Mouse (Mus musculus): ENCODE measurements around the gene Abi3bp. TPM values are rescaled to one million over a fixed set of nuclear protein-coding genes. Genes with fewer than 3 reads are reported as not detected.

Abi3bp gene
- polyA plus RNA-seq (2015; fragmentation: Nextera tagmentation; extraction: Ambion mirVana) = 0.22 and 0.29 TPM in 2 replicates

DNA sequence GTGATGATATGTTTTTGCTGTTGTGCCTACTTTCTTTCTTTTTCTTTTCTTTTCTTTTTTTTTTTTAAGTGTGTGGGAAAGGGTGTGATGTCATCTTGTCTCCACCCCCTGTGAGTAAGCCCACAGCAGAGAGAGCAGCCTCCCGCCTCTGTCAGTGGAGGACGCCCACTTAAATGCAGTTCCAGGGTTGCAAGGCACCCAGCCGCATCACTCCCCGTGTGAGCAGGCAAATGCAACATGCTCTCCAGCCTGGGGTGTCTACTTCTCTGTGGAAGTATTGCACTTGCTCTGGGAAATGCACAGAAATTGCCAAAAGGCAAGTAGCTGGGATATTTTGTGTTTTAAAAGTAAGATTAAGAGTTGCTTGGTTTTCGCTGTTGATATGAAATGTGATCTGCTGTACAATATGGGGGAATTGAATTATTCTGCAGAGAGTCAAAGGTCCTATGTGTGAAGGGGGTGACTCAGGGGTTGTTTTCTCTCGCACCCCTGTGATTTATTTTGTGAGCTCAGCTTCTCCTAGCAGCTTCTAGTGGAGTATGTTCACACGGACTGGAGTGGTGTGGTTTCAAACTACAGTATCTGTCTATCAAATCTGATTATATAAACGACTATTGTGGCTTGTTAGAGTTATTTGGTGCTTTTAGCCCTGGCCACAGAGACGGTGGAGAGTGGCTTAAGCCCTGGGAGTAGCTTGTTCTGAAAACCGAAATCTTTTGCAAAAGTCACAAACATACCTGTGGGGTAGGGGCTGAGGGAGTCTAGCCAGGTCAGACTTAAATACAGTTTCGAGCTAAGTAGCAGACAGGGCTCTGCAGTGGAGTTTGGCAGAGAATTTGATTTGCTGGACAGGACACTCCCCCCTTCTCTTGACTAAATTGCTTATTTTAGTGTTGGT, at the start of gene Abi3bp:
Gene Abi3bp, plus strand, starts transcription at position 202 of the 898 bp plus-strand sequence.
- H3K9me3 ChIP-seq (replicated peaks; ENCODE audit: control insufficient read depth, low read length, poor library complexity, severe bottlenecking) = no peaks in the 10 kb centered on the region
- H3K27ac ChIP-seq (ENCODE audit: low read length) = no peak within 1 kb of the TSS
- H3K4me2 ChIP-seq (ENCODE audit: low read length) = no peak within 1 kb of the TSS
- no peaks in the 10 kb centered on the region for H3K36me3 ChIP-seq (ENCODE audit: control insufficient read depth, insufficient read depth, low read length)
- H3K27me3 ChIP-seq (ENCODE audit: control insufficient read depth, insufficient read depth, low read depth, low read length) = no peaks in the 10 kb centered on the region
- no peaks in the 10 kb centered on the region for H3K4me1 ChIP-seq (ENCODE audit: control insufficient read depth, insufficient read depth, low read length)
- H3K4me3 ChIP-seq (ENCODE audit: low read depth, low read length) = no peak within 1 kb of the TSS
- no peak for ATAC-seq
- H3K9ac ChIP-seq (ENCODE audit: low read depth, low read length) = no peak within 1 kb of the TSS
- 67% methylated on average over 11 of the region's 11 CpGs for WGBS

DNA sequence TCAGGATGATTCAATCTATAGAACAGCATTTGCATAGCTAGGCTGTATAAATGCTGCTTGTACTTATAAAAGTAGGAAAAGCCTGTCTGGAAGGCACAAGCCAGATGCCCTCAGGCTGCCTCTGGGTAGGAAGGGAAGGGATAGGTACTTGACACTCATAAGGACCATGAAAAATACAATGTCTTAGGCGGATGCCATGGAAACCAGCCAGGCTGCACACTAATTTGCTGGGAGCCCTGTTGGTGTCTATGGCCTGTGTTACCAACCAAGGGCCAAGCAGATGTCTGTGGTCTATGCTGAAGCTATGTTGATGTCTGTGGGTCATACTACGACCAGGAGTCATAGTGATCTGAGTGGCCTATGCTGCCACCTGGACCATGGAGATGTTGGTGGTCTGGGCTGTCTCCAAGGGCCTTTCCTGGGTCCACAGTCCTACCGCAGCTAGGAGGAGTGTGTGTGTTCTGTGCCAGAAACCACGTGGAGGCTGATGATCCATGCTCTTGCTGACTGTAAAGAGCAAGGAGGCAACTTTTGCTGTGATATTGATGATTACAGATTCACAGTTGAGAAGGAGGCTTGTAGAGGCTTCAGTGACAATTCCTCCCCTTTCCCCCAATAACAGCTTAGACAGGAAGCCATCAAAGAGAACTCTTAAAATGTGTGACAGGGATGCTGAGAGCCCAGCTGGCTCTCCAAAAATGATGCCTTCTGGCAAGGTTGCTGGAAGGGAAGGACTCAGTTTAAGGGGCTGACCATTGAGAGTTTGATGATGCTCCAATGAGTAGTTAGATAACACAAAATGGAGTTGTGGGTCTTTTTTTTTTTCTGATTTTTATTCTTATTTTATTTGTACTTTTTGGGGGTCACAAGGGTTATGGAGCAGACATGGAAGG, 42.1 kb upstream of the Abi3bp start:
- 70% methylated on average over 4 of the region's 4 CpGs for WGBS
- 0 out of 2 replicates have a peak, but pooled peaks have one; percentile 54 for ATAC-seq
- Histone ChIP-seq H3K4me1 (ENCODE audit: control insufficient read depth, insufficient read depth, low read length) (no peaks in the 10 kb centered on the region), H3K4me3 (ENCODE audit: low read depth, low read length) (no peak overlapping the region), H3K27me3 (ENCODE audit: control insufficient read depth, insufficient read depth, low read depth, low read length) (no peaks in the 10 kb centered on the region), H3K4me2 (ENCODE audit: low read length) (no peak overlapping the region), H3K9me3 (replicated peaks; ENCODE audit: control insufficient read depth, low read length, poor library complexity, severe bottlenecking) (no peaks in the 10 kb centered on the region), H3K27ac (ENCODE audit: low read length) (no peak overlapping the region), H3K9ac (ENCODE audit: low read depth, low read length) (no peak overlapping the region), H3K36me3 (ENCODE audit: control insufficient read depth, insufficient read depth, low read length) (no peaks in the 10 kb centered on the region)

DNA sequence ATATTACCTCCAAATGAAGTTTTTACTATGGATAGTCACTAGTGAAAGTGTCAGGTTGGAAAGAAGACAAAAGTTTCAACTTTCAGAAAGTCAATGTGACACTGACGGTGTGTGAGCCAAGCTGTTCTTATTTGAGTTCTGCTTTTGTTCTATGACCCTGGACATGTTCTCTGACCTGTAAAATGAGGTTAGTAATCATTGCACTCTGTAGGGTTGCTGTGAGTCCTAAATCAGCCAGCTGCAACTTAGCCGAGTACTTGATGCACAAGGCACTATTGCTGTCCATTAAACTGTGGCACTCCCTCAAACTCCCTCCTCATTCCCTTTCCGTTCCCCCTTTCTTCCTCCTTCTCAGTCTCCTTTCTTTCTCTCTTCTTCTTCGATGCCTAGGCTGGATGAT, 37.4 kb upstream of the Abi3bp start:
- H3K27ac ChIP-seq (ENCODE audit: low read length) = no peak overlapping the region
- 69% methylated on average over 4 of the region's 4 CpGs for WGBS
- H3K4me1 ChIP-seq (ENCODE audit: control insufficient read depth, insufficient read depth, low read length) = no peaks in the 10 kb centered on the region
- no peak overlapping the region for H3K9ac ChIP-seq (ENCODE audit: low read depth, low read length)
- H3K4me3 ChIP-seq (ENCODE audit: low read depth, low read length) = no peak overlapping the region
- no peak overlapping the region for H3K4me2 ChIP-seq (ENCODE audit: low read length)
- no peaks in the 10 kb centered on the region for H3K9me3 ChIP-seq (replicated peaks; ENCODE audit: control insufficient read depth, low read length, poor library complexity, severe bottlenecking)
- no peaks in the 10 kb centered on the region for H3K27me3 ChIP-seq (ENCODE audit: control insufficient read depth, insufficient read depth, low read depth, low read length)
- ATAC-seq = no peak
- no peaks in the 10 kb centered on the region for H3K36me3 ChIP-seq (ENCODE audit: control insufficient read depth, insufficient read depth, low read length)

DNA sequence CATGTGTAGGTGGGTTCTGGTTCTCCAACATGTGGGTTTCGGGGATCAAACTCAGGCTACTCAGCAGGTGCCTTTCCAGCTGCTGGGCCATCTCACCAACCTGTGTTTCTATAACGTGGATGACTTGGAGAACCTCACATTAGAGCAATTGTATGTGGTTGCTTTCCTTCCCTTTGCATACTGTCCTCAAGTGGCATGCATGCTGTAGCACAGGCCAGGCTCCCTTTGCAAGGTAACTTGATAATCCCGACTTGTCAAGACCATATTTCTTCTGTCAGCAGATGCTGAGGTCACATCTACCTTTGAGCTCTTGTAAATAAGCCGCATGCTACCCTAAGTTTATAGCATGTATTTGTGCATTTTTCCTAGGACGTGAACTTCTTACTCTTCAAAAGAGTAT, 36.6 kb upstream of the Abi3bp start:
- no peak for ATAC-seq
- Histone ChIP-seq H3K4me3 (ENCODE audit: low read depth, low read length) (no peak overlapping the region), H3K27ac (ENCODE audit: low read length) (no peak overlapping the region), H3K4me1 (ENCODE audit: control insufficient read depth, insufficient read depth, low read length) (no peaks in the 10 kb centered on the region), H3K4me2 (ENCODE audit: low read length) (no peak overlapping the region), H3K27me3 (ENCODE audit: control insufficient read depth, insufficient read depth, low read depth, low read length) (no peaks in the 10 kb centered on the region), H3K9ac (ENCODE audit: low read depth, low read length) (no peak overlapping the region), H3K36me3 (ENCODE audit: control insufficient read depth, insufficient read depth, low read length) (no peaks in the 10 kb centered on the region), H3K9me3 (replicated peaks; ENCODE audit: control insufficient read depth, low read length, poor library complexity, severe bottlenecking) (no peaks in the 10 kb centered on the region)
- WGBS = 88% methylated on average over 5 of the region's 5 CpGs

DNA sequence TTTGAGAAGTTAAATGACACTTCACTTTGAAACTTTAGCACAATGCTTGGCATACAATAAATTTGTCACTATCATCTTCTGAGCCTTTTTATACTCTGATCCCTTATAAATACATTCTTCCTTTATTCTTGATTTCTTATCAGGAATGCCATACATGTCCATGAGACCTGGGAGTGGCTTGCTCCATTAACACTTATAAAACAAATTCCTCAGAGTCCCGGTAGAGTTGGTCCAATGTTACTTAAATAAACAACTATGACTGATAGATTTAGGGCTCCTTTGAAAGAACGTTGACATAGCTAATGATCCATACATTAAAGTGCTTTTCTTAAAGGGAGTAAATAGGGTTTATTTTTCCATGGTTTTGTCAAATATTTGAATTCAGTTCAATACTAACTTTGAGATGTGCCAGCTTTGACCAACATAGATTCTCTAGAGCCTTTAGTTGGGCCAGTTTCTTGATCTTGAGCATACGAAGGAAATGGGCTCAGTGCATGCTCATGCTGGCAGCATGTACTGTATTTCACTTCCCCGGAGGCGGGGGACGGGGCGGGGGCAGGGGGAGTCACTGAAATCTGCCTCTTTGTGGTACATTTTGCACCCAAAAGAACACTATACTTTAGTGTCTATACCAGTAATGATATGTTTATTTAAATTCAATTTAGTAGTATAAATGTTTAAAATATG, 35.9 kb upstream of the Abi3bp start:
- no peaks in the 10 kb centered on the region for H3K36me3 ChIP-seq (ENCODE audit: control insufficient read depth, insufficient read depth, low read length)
- H3K4me3 ChIP-seq (ENCODE audit: low read depth, low read length) = no peak overlapping the region
- no peak overlapping the region for H3K9ac ChIP-seq (ENCODE audit: low read depth, low read length)
- no peaks in the 10 kb centered on the region for H3K4me1 ChIP-seq (ENCODE audit: control insufficient read depth, insufficient read depth, low read length)
- H3K4me2 ChIP-seq (ENCODE audit: low read length) = no peak overlapping the region
- no peaks in the 10 kb centered on the region for H3K9me3 ChIP-seq (replicated peaks; ENCODE audit: control insufficient read depth, low read length, poor library complexity, severe bottlenecking)
- no peak overlapping the region for H3K27ac ChIP-seq (ENCODE audit: low read length)
- WGBS = 90% methylated on average over 7 of the region's 7 CpGs
- ATAC-seq = no peak
- H3K27me3 ChIP-seq (ENCODE audit: control insufficient read depth, insufficient read depth, low read depth, low read length) = no peaks in the 10 kb centered on the region

DNA sequence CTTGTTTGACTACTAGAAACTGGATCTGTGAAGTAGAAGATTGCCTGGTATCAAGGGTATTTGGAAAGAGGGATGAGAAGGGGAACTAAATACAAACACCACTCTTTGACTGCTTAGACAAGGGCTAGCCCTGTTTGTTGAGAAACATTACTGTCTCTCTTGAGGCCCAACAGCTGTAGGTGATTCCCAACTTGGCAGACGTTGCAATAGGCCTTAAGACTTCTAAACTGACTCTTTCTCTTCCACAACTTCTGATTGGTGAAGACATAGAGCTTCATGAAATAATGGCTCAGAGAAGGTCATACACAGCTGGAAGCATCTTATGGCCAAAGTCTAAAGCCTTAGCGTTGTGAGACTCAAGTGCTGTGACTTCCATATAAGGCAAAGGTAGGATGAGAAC, 26.2 kb upstream of the Abi3bp start:
- 84% methylated on average over 2 of the region's 2 CpGs for WGBS
- H3K4me3 ChIP-seq (ENCODE audit: low read depth, low read length) = no peak overlapping the region
- no peaks in the 10 kb centered on the region for H3K4me1 ChIP-seq (ENCODE audit: control insufficient read depth, insufficient read depth, low read length)
- H3K36me3 ChIP-seq (ENCODE audit: control insufficient read depth, insufficient read depth, low read length) = no peaks in the 10 kb centered on the region
- no peak overlapping the region for H3K9ac ChIP-seq (ENCODE audit: low read depth, low read length)
- H3K4me2 ChIP-seq (ENCODE audit: low read length) = no peak overlapping the region
- ATAC-seq = no peak
- no peaks in the 10 kb centered on the region for H3K9me3 ChIP-seq (replicated peaks; ENCODE audit: control insufficient read depth, low read length, poor library complexity, severe bottlenecking)
- no peak overlapping the region for H3K27ac ChIP-seq (ENCODE audit: low read length)
- H3K27me3 ChIP-seq (ENCODE audit: control insufficient read depth, insufficient read depth, low read depth, low read length) = no peaks in the 10 kb centered on the region

DNA sequence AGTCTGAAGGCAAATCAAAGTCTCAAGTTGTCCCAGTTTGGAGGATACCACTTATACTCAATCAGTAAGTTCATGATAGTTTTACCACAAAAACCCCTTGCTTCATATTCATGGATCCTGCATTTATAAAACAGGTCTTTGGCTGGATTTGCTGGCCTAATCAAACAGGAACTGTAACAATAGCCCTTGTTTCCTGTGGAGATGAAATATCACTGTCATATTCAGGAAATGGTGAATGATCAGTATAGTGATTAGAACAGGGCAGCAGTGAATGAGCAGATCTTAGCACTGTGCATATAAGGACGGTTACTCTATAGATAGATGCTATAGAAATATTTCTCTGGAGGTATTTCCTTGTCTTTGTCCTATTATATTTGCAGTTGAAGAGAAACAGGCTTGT, 25.8 kb upstream of the Abi3bp start:
- H3K9me3 ChIP-seq (replicated peaks; ENCODE audit: control insufficient read depth, low read length, poor library complexity, severe bottlenecking) = no peaks in the 10 kb centered on the region
- no peak overlapping the region for H3K27ac ChIP-seq (ENCODE audit: low read length)
- 79% methylated on average over 1 of the region's 1 CpGs for WGBS
- H3K4me1 ChIP-seq (ENCODE audit: control insufficient read depth, insufficient read depth, low read length) = no peaks in the 10 kb centered on the region
- H3K4me3 ChIP-seq (ENCODE audit: low read depth, low read length) = no peak overlapping the region
- no peaks in the 10 kb centered on the region for H3K36me3 ChIP-seq (ENCODE audit: control insufficient read depth, insufficient read depth, low read length)
- H3K9ac ChIP-seq (ENCODE audit: low read depth, low read length) = no peak overlapping the region
- no peak for ATAC-seq
- no peak overlapping the region for H3K4me2 ChIP-seq (ENCODE audit: low read length)
- H3K27me3 ChIP-seq (ENCODE audit: control insufficient read depth, insufficient read depth, low read depth, low read length) = no peaks in the 10 kb centered on the region

DNA sequence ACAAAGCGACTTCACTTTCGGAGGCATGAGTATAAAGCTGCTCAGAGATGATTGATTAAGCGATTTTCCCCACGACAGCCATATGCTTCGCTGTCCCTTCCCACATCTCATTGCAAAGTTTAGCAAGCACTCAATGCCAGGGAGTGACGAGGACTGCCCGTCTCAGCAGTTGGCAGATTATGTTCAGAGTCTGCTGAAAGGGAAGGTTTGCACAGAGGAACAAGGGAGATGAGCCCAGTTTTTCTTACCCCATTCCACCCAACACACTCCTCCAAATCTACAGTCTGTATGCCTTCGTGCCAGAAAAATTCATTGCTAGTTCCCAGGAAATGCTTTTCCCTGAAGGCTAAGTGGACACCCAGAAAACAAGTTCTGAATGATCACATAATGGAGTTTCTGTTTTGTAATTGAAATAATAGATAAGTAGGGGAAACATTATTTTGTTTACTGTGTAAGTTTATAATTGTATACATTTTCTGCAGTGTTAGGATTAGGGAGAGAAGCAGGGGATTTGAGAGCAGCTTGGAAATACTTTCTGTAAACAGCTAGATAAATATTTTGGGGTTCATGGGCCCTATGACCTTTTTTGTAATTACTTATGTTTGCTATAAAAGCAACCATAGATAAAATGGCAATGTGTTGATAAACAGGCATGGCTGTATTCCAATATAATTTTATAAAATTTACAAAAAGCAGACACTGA, 19.5 kb upstream of the Abi3bp start:
- Histone ChIP-seq H3K9ac (ENCODE audit: low read depth, low read length) (no peak overlapping the region), H3K4me2 (ENCODE audit: low read length) (no peak overlapping the region), H3K27ac (ENCODE audit: low read length) (no peak overlapping the region), H3K4me1 (ENCODE audit: control insufficient read depth, insufficient read depth, low read length) (no peaks in the 10 kb centered on the region), H3K9me3 (replicated peaks; ENCODE audit: control insufficient read depth, low read length, poor library complexity, severe bottlenecking) (no peaks in the 10 kb centered on the region), H3K36me3 (ENCODE audit: control insufficient read depth, insufficient read depth, low read length) (no peaks in the 10 kb centered on the region), H3K27me3 (ENCODE audit: control insufficient read depth, insufficient read depth, low read depth, low read length) (no peaks in the 10 kb centered on the region), H3K4me3 (ENCODE audit: low read depth, low read length) (no peak overlapping the region)
- no peak for ATAC-seq
- WGBS = 72% methylated on average over 8 of the region's 8 CpGs

All from midbrain, embryonic 16.5 days (tissue).